Mouse (Mus musculus) stomach, embryonic 15.5 days (tissue): ENCODE data around the gene Rpl10a. TPM values are rescaled to one million over a fixed set of nuclear protein-coding genes. Genes with fewer than 3 reads are reported as not detected.
"Not testable (repeated sequence)": the region's sequence is repeated elsewhere in the genome, so short reads cannot be mapped to it uniquely, and the experiment has no call there.

Experiments used
- ATAC-seq: fragments of 200-750 bp; cut with Nextera tagmentation; 2 replicates; pipeline ENCODE4 v1.8.0; 2017; ENCODE audit warnings: low read depth, moderate number of reproducible peaks, moderate TSS enrichment; ENCODE audit not compliant: insufficient read depth, low FRiP score
- H3K27ac ChIP-seq: fragments of 300-500 bp; sonication (generic); 2 replicates; pipeline ENCODE4 v1.5.1; 2015; ENCODE audit warnings: mild to moderate bottlenecking, inconsistent platforms
- H3K27me3 ChIP-seq: fragments of 300-500 bp; sonication (generic); replicated peaks from 2 replicates; pipeline ENCODE4 v1.6.1; 2015; ENCODE audit warnings: inconsistent platforms
- H3K36me3 ChIP-seq: fragments of 300-500 bp; sonication (generic); 2 replicates; pipeline ENCODE4 v1.6.1; 2015; ENCODE audit warnings: inconsistent platforms
- H3K4me1 ChIP-seq: fragments of 300-500 bp; sonication (generic); 2 replicates; pipeline ENCODE4 v1.6.1; 2015; ENCODE audit warnings: inconsistent platforms
- H3K4me2 ChIP-seq: fragments of 300-500 bp; sonication (generic); 2 replicates; pipeline ENCODE4 v1.6.1; 2015; ENCODE audit warnings: mild to moderate bottlenecking, inconsistent platforms
- H3K4me3 ChIP-seq: fragments of 300-500 bp; sonication (generic); replicated peaks from 2 replicates; pipeline ENCODE4 v1.5.1; 2015; ENCODE audit warnings: inconsistent platforms
- H3K9ac ChIP-seq: fragments of 300-500 bp; sonication (generic); 2 replicates; pipeline ENCODE4 v1.6.1; 2015; ENCODE audit warnings: inconsistent platforms
- H3K9me3 ChIP-seq: fragments of 300-500 bp; sonication (generic); 2 replicates; pipeline ENCODE4 v1.6.1; 2016; ENCODE audit warnings: inconsistent platforms
- WGBS: fragments of 180-500 bp; shearing (Covaris S2); methylation state at CpG from one replicate; pipeline ENCODE4 v1.1.7; 2015; 5-methylcytosine and 5-hydroxymethylcytosine counted together
- polyA plus RNA-seq: library from polyadenylated mRNA; unstranded; fragments of >200 nt; fragmentation: Nextera tagmentation; extraction: Ambion mirVana; gene quantifications from 2 replicates; pipeline ENCODE4 v1.2.1, GENCODE M21; 2015

The Rpl10a gene
- polyA plus RNA-seq, 1 experiment from 2014 or later, result 490 TPM

- Histone ChIP-seq H3K4me3 (no peak overlapping the region), H3K4me1 (peaks cover 22% of the 10 kb centered on the region), H3K9ac (no peak overlapping the region), H3K27me3 (no peaks in the 10 kb centered on the region), H3K36me3 (peaks cover 26% of the 10 kb centered on the region), H3K9me3 (no peaks in the 10 kb centered on the region), H3K4me2 (no peak overlapping the region), H3K27ac (no peak overlapping the region)
- ATAC-seq, result no peak
- 86% methylated on average over 8 of the region's 8 CpGs for WGBS
Observed at GRCm38 (mm10) chr17:28325751-28326150, 2.5 kb upstream of the Rpl10a start.

GRCm38 (mm10) chr17:28326951-28327350 is 1.3 kb upstream of the Rpl10a start:
- Histone ChIP-seq H3K9ac (no peak overlapping the region), H3K4me3 (no peak overlapping the region), H3K27me3 (no peaks in the 10 kb centered on the region), H3K27ac (peak overlapping the region; percentile 96), H3K4me1 (peaks cover 22% of the 10 kb centered on the region), H3K9me3 (no peaks in the 10 kb centered on the region), H3K4me2 (no peak overlapping the region), H3K36me3 (peaks cover 26% of the 10 kb centered on the region)
- 76% methylated on average over 3 of the region's 3 CpGs for WGBS
- no peak for ATAC-seq

GRCm38 (mm10) chr17:28327673-28328325 is 472 bp upstream of the Rpl10a start:
- ATAC-seq, result peak; percentile 23
- Histone ChIP-seq H3K27me3 (no peaks in the 10 kb centered on the region), H3K9me3 (no peaks in the 10 kb centered on the region), H3K4me2 (peak overlapping the region; percentile 75), H3K4me3 (peak overlapping the region; percentile 82), H3K36me3 (peaks cover 26% of the 10 kb centered on the region), H3K9ac (peak overlapping the region; percentile 66), H3K27ac (peak overlapping the region; percentile 96), H3K4me1 (peaks cover 30% of the 10 kb centered on the region)
- whole genome bisulfite sequencing, result 7% methylated on average over 22 of the region's 22 CpGs

GRCm38 (mm10) chr17:28328946-28329345 is 675 bp downstream of the Rpl10a start:
- Histone ChIP-seq H3K4me3 (peak overlapping the region; percentile 82), H3K27ac (peak overlapping the region; percentile 96), H3K36me3 (peaks cover 27% of the 10 kb centered on the region), H3K9ac (peak overlapping the region; percentile 94), H3K27me3 (no peaks in the 10 kb centered on the region), H3K9me3 (no peaks in the 10 kb centered on the region), H3K4me2 (peak overlapping the region; percentile 75), H3K4me1 (peaks cover 42% of the 10 kb centered on the region)
- ATAC-seq, result no peak
- WGBS, result under 1% methylated on average over 25 of the region's 25 CpGs

- Histone ChIP-seq H3K27me3 (no peaks in the 10 kb centered on the region), H3K4me3 (peak overlapping the region; percentile 82), H3K4me2 (peak overlapping the region; percentile 75), H3K4me1 (peaks cover 42% of the 10 kb centered on the region), H3K36me3 (peaks cover 21% of the 10 kb centered on the region), H3K9ac (peak overlapping the region; percentile 94), H3K27ac (peak overlapping the region; percentile 96), H3K9me3 (no peaks in the 10 kb centered on the region)
- 4% methylated on average over 4 of the region's 4 CpGs for WGBS
- ATAC-seq, result no peak
Observed at GRCm38 (mm10) chr17:28329503-28330231, 1.4 kb downstream of the Rpl10a start.

GRCm38 (mm10) chr17:28330232-28330546 is 1.9 kb downstream of the Rpl10a start:
- Histone ChIP-seq H3K36me3 (peaks cover 23% of the 10 kb centered on the region), H3K9me3 (no peaks in the 10 kb centered on the region), H3K4me3 (peak overlapping the region; percentile 82), H3K27ac (peak overlapping the region; percentile 96), H3K27me3 (no peaks in the 10 kb centered on the region), H3K4me1 (peaks cover 42% of the 10 kb centered on the region), H3K4me2 (peak overlapping the region; percentile 75), H3K9ac (peak overlapping the region; percentile 94; the same call in 1 of the 2 replicates)
- 31% methylated on average over 2 of the region's 2 CpGs for WGBS
- ATAC-seq, result no peak

GRCm38 (mm10) chr17:28330590-28330989 is 2.3 kb downstream of the Rpl10a start:
- Histone ChIP-seq H3K27ac (0 out of 2 replicates have a peak overlapping the region, but pooled peaks have one; percentile 35), H3K4me2 (peak overlapping the region; percentile 75; the same call in 1 of the 2 replicates), H3K4me1 (peaks cover 42% of the 10 kb centered on the region), H3K36me3 (peaks cover 22% of the 10 kb centered on the region)
- H3K9ac ChIP-seq, ATAC-seq, H3K27me3 ChIP-seq, H3K9me3 ChIP-seq, H3K4me3 ChIP-seq: not testable (repeated sequence)
- 36% methylated on average over 8 of the region's 8 CpGs for WGBS

- Histone ChIP-seq H3K27ac (peak overlapping the region; percentile 37), H3K36me3 (peaks cover 28% of the 10 kb centered on the region), H3K9me3 (no peaks in the 10 kb centered on the region), H3K4me3 (no peak overlapping the region), H3K4me2 (no peak overlapping the region), H3K9ac (no peak overlapping the region), H3K4me1 (peaks cover 42% of the 10 kb centered on the region), H3K27me3 (no peaks in the 10 kb centered on the region)
- 38% methylated on average over 5 of the region's 7 CpGs for WGBS
- no peak for ATAC-seq
Observed at GRCm38 (mm10) chr17:28331241-28332112, 3.2 kb downstream of the Rpl10a start.

GRCm38 (mm10) chr17:28332113-28332914 is 4.0 kb downstream of the Rpl10a start:
- 52% methylated on average over 13 of the region's 13 CpGs for WGBS
- no peak overlapping the region for H3K4me3 ChIP-seq
- peaks cover 35% of the 10 kb centered on the region for H3K4me1 ChIP-seq
- H3K27ac ChIP-seq, result peak overlapping the region; percentile 37
- H3K36me3 ChIP-seq, result peaks cover 32% of the 10 kb centered on the region
- no peaks in the 10 kb centered on the region for H3K27me3 ChIP-seq
- H3K9ac ChIP-seq, result no peak overlapping the region
- H3K9me3 ChIP-seq, result no peaks in the 10 kb centered on the region
- ATAC-seq, result no peak
- no peak overlapping the region for H3K4me2 ChIP-seq

- ATAC-seq, result no peak
- Histone ChIP-seq H3K27ac (peak overlapping the region; percentile 48; the same call in 1 of the 2 replicates), H3K27me3 (no peaks in the 10 kb centered on the region), H3K36me3 (peaks cover 37% of the 10 kb centered on the region), H3K9me3 (no peaks in the 10 kb centered on the region), H3K4me1 (peaks cover 28% of the 10 kb centered on the region), H3K4me2 (no peak overlapping the region), H3K4me3 (no peak overlapping the region), H3K9ac (no peak overlapping the region)
- WGBS, result 40% methylated on average over 31 of the region's 31 CpGs
Observed at GRCm38 (mm10) chr17:28332915-28333546, 4.8 kb downstream of the Rpl10a start.

GRCm38 (mm10) chr17:28335267-28335666 is 7.0 kb downstream of the Rpl10a start:
- no peak overlapping the region for H3K4me3 ChIP-seq
- H3K4me2 ChIP-seq, result no peak overlapping the region
- H3K36me3 ChIP-seq, result peaks cover 45% of the 10 kb centered on the region
- peaks cover 33% of the 10 kb centered on the region for H3K4me1 ChIP-seq
- H3K9me3 ChIP-seq, result no peaks in the 10 kb centered on the region
- H3K27me3 ChIP-seq, result no peaks in the 10 kb centered on the region
- 72% methylated on average over 10 of the region's 10 CpGs for WGBS
- no peak overlapping the region for H3K9ac ChIP-seq
- no peak for ATAC-seq
- no peak overlapping the region; the same call in 1 of the 2 replicates for H3K27ac ChIP-seq
